Mouse (Mus musculus) thymus, postnatal 14 days (tissue): Measurements from ENCODE around the gene Gpr149.

Experiments
- DNase-seq: peaks from one replicate; pipeline ENCODE4 v3.0.0; 2021

Gpr149 gene

DNA sequence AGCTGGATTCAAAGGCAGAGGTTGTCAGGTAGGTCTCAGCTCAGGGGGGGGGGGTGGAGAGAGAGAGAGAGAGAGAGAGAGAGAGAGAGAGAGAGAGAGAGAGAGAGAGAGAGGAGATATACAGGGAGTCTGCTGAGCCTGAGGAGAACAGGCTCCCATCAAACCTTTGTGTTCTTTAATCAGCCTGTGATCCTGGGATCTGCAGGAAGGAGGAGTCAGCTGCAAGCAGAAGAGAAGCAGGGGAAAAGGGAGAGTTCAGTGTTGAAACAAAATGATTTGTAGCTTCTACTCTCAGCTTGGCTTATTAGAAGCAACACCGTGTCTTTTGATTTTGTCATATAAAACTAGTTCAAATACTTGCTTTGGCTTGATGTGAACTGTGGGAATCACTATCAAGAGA lies at the start of gene Gpr149:
Gene Gpr149 (minus strand): TSS at position 168 of the 400 bp plus-strand sequence.
- DNase-seq = no peak

GRCm38 (mm10) chr3:62650551-62650950 lies 45.6 kb upstream of the Gpr149 start:
- no peak for DNase-seq

GRCm38 (mm10) chr3:62610861-62611260 lies 5.9 kb upstream of the Gpr149 start:
- DNase-seq = no peak

- DNase-seq = no peak
Measured at GRCm38 (mm10) chr3:62605931-62606330, 991 bp upstream of the Gpr149 start.

DNA sequence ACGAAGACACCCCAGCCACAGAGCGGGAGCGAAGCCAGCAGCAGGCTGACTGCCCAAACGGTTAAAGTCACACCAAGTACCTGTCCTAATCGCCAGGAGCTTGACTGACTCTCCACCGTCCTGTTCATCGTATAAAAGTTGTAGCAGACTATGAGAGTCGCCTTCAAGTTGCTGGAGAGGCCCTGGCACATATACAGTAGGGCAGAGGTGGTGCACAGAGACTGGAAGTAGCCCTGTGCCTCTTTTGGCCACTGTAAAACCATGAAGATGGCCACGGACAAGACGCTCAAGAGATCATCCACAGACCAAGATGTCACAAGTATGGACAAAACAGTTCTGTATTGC lies 921 bp downstream of the Gpr149 start:
- DNase-seq = no peak

DNA sequence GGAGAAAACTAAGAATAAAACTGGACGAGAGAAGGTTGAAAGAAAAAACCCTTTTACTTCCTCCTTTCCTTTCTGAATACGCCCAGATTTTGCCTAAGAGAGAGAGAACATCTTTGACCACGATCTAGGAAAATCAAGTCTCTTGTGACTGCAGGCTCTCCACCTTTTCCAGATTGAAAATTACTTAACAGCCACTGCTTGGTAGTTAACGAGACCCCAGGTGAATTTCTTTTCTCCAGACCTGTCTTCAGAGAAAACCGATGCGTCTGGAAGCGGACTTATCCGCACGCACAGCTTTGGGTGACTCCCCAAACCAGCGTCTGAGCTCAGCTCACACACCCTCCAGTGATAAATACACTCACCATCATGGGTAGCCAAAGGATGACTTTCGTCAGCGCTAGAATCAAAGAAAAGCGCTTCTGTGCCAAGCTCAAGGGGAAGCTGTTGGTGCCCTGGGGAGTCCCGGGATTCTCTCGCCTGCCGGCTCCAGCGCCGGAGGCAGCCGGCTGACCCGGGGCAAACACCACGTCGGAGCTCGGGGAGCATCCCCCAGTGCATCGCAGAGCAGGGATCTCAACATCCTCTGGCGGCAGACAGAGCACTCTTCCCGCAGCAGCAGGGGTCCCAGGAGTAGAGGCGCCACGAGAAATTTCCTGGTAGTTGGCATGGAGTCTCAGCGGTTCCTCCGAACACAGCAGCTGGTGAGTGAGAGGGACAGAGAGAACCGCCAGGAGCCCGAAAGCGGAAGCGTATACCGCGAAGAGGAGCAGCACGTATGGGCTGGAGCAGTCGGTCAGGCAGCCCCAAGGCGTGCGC lies 1.5 kb downstream of the Gpr149 start:
- DNase-seq = no peak

GRCm38 (mm10) chr3:62602466-62602865 lies 2.5 kb downstream of the Gpr149 start:
- DNase-seq = no peak

GRCm38 (mm10) chr3:62594842-62595241 lies 10.1 kb downstream of the Gpr149 start:
- no peak for DNase-seq

GRCm38 (mm10) chr3:62585072-62585471 lies 19.9 kb downstream of the Gpr149 start:
- no peak for DNase-seq

- no peak for DNase-seq
Measured at GRCm38 (mm10) chr3:62527593-62527992, 77.3 kb downstream of the Gpr149 start.

- no peak for DNase-seq
Measured at GRCm38 (mm10) chr3:62527160-62527559, 77.8 kb downstream of the Gpr149 start.

DNA sequence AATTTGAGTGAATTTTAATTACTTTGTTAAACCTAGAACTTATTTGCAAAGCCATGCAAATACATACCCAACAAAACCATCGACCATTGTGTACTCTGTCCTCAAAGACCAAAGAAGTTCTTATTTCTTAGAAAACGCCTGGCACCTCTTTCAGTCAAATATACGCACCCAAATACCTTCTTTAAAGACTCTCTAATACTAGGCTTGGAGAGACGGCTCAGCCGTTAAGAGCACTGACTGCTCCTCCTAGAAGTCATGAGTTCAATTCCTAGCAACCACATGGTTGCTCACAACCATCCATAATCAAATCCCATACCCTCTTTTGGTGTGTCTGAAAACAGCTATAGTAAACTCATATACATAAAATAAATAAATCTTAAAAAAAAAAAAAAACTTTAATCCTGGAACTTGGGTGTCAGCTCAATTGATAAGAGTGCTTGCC lies 97.7 kb downstream of the Gpr149 start:
- DNase-seq = peak; percentile 5

GRCm38 (mm10) chr3:62506488-62507205 lies 98.3 kb downstream of the Gpr149 start, which contains the start of gene Dhx36:
Gene Dhx36 (minus strand): TSS chr3:62507004.
- DNase-seq = peak; percentile 96

DNA sequence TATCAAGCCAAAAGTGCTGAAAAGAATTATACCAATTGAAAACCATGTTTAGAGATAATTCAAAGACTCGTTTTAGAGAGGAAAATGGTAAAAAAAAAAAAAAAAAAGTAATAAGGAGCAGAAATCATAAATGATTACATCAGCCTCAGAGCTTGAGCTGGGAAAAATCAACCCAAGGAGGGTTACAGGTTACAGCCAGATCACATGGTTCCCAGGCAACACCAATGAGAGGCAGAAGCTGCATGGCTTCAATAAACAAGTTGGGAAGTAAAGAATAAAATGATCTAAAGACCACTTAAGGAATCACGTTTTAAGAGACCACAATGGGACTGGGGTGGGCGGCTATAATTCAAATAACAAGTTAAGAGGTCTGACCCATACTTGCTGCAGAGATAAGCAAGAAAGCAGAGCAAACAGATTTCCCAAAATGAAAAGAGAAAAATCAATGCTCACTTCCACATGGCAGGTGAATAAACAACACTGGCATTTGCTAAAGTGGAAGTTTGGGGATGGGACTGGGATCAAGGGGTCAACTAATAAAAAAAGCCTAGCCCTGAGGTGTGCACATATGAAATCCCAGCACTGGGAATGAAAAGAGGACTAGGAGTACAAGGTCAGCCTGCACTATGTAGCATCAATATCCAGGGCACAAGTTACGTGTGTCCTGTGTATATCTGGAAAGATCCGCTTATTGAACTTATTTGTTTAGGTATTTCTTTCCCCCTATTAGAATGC lies 99.6 kb downstream of the Gpr149 start:
- no peak for DNase-seq

DNA sequence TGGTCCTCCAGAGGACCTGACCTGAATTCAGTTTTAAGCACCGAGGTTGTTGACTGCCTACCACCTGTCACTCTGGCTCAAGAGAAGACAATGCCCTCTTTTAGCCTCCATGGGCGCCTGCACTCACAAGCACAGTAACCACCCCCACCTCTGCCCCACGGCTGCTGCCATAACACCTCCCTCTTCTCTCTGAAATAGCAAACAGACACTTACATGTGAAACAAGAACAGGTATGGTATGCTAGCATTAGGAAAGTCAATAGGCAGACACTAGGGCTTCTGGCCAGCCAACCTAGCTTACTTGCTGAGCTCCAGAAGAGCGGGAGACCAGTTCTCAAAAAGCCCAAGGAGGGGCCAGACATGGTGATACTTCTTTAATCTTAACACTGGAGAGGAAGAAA lies 105.6 kb downstream of the Gpr149 start:
- no peak for DNase-seq

- DNase-seq = no peak
Measured at GRCm38 (mm10) chr3:62492568-62492967, 112.4 kb downstream of the Gpr149 start.

DNA sequence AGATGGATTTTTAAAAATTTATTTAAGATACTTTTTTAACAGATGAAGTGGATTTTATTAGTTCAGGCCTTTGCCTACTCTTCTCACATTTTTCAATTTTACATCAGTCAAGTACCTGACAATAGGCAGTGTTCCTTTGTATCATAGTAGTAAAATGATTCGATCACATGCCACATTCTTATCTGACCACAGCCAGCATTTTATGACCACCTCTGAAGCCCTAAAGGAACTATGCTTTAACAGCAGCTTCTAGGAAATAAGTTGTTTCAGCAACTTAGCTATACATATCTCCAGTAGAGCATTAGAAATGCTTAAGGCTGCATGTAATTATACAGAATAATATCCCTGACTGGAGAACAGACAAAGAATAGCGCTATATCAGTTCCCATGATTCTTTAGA lies 120.6 kb downstream of the Gpr149 start:
- no peak for DNase-seq
